In genomic region chr3:122184109-122184508, GRCm38 (mm10) we compare ENCODE assay signal across 10 mouse cellular contexts.
A peak's percentile ranks its signal among the peaks of the same experiment; 100 is the strongest.
DNase-seq lines count a peak whose midpoint lies in the region; ATAC-seq and TF ChIP-seq lines count a peak whose summit lies in the region.
"Had no signal": no experiment of that assay in that cellular context is flagged by ENCODE, and none has a peak within 500 bp of the region (broad histone marks: within the 10 kb centered on the region; RNA-seq: fewer than 3 reads in every experiment).

No protein-coding gene starts in this region.

- no peak for ATAC-seq in forebrain, embryonic 11.5 days (replicated peaks; ENCODE audit: low FRiP score)
- no peak for ATAC-seq in forebrain, embryonic 12.5 days (ENCODE audit: low FRiP score)
- ATAC-seq in common myeloid progenitor, adult 5-6 weeks (replicated peaks; ENCODE audit: low read depth, poor library complexity, severe bottlenecking), result 0 out of 2 replicates have a peak, but pooled peaks have one; percentile 15

- peak; percentile 55 for TF ChIP-seq CTCF in lung, adult 2 months (IDR thresholded peaks at IDR 0.05; ENCODE audit: insufficient read depth, low read length)

- no peaks in the 10 kb centered on the region for H3K27me3 ChIP-seq in forebrain, embryonic 11.5 days (ENCODE audit: control insufficient read depth, insufficient read depth, low read length)
- peaks cover 4% of the 10 kb centered on the region; the same call in 1 of the 2 replicates for H3K27me3 ChIP-seq in forebrain, embryonic 12.5 days

- H3K9me3 ChIP-seq in forebrain, embryonic 11.5 days (ENCODE audit: control insufficient read depth, low read length), result no peaks in the 10 kb centered on the region
- no peaks in the 10 kb centered on the region for H3K9me3 ChIP-seq in forebrain, embryonic 12.5 days

- no peak overlapping the region for H3K9ac ChIP-seq in forebrain, embryonic 11.5 days (ENCODE audit: low read length)
- no peak overlapping the region for H3K9ac ChIP-seq in forebrain, embryonic 12.5 days
- H3K9ac ChIP-seq: hindbrain, embryonic 14.5 days had no signal

- no peak for TF ChIP-seq POLR2A in lung, adult 2 months (IDR thresholded peaks at IDR 0.05; ENCODE audit: borderline replicate concordance, extremely low read depth, low read depth, low read length)

- no peaks in the 10 kb centered on the region for H3K36me3 ChIP-seq in forebrain, embryonic 11.5 days (ENCODE audit: control insufficient read depth, insufficient read depth, low read length)
- no peaks in the 10 kb centered on the region for H3K36me3 ChIP-seq in forebrain, embryonic 12.5 days (replicated peaks)

- no peak overlapping the region for H3K4me2 ChIP-seq in forebrain, embryonic 11.5 days (ENCODE audit: low read depth, low read length, severe bottlenecking)
- no peak overlapping the region for H3K4me2 ChIP-seq in forebrain, embryonic 12.5 days
- H3K4me2 ChIP-seq: hindbrain, embryonic 14.5 days had no signal

- WGBS in forebrain, embryonic 11.5 days, result 51% methylated on average over 11 of the region's 11 CpGs
- 46% methylated on average over 11 of the region's 11 CpGs for WGBS in forebrain, embryonic 12.5 days
- WGBS in lung, adult 2 months, result 71% methylated on average over 11 of the region's 11 CpGs

- H3K4me3 ChIP-seq in forebrain, embryonic 11.5 days (ENCODE audit: low read depth, low read length), result no peak overlapping the region
- H3K4me3 ChIP-seq in forebrain, embryonic 12.5 days (replicated peaks), result no peak overlapping the region
- H3K4me3 ChIP-seq in lung, adult 2 months (replicated peaks; ENCODE audit: extremely low read depth, low read depth, low read length), result no peak overlapping the region

- H3K4me1 ChIP-seq in forebrain, embryonic 11.5 days (replicated peaks; ENCODE audit: control insufficient read depth, insufficient read depth, low read length), result no peaks in the 10 kb centered on the region
- H3K4me1 ChIP-seq in forebrain, embryonic 12.5 days, result no peaks in the 10 kb centered on the region
- H3K4me1 ChIP-seq in lung, adult 2 months (ENCODE audit: control insufficient read depth, insufficient read depth, low read length), result no peaks in the 10 kb centered on the region

- peak; percentile 49 for DNase-seq in forebrain, embryonic 11.5 days (ENCODE audit: low spot score)
- DNase-seq in lung, adult 2 months, result peak; percentile 25
- no peak for DNase-seq in lung, postnatal 25 days (ENCODE audit: low spot score)
- DNase-seq in lung, postnatal 36 days, result peak; percentile 23
- DNase-seq in T-cell, adult 2 months (ENCODE audit: low spot score), result no peak
- DNase-seq in right cerebral cortex, postnatal 14 days, result no peak

- H3K27ac ChIP-seq in forebrain, embryonic 11.5 days (ENCODE audit: low read depth, low read length), result no peak overlapping the region
- no peak overlapping the region for H3K27ac ChIP-seq in forebrain, embryonic 12.5 days
- H3K27ac ChIP-seq: hindbrain, embryonic 14.5 days; macrophage had no signal

Comparison
In these comparisons a context has a peak if more than half of its experiments do, and no peak if none do; other contexts are left out.
1. DNase-seq: peak in forebrain, embryonic 11.5 days (single experiment), lung, adult 2 months (single experiment) and lung, postnatal 36 days (single experiment); none in lung, postnatal 25 days (single experiment), T-cell, adult 2 months (single experiment) and right cerebral cortex, postnatal 14 days (single experiment).